ENCODE assay signal across 8 mouse cellular contexts in genomic region chr14:73509765-73510423, GRCm38 (mm10). TPM values are rescaled to one million over a fixed set of nuclear protein-coding genes. Genes with fewer than 3 reads are reported as not detected.
DNase-seq lines count a peak whose midpoint lies in the region; ATAC-seq lines count a peak whose summit lies in the region.

Gene Med4 (plus strand): TSS chr14:73510025.

- peak; percentile 78 for ATAC-seq in CD4-positive, CD25-positive, alpha-beta regulatory T cell, adult 4 months
- ATAC-seq in heart, embryonic 14.5 days (ENCODE audit: insufficient number of reproducible peaks, insufficient read depth, low FRiP score, low read depth), result peak; percentile 84
- ATAC-seq in liver, embryonic 13.5 days (ENCODE audit: low read depth), result peak; percentile 89
- peak; percentile 95 for ATAC-seq in stomach, embryonic 16.5 days (ENCODE audit: insufficient read depth, low FRiP score)

- peak within 1 kb of the TSS; percentile 87 to 95 for H3K4me3 ChIP-seq in heart, embryonic 14.5 days (ENCODE audit: control insufficient read depth in 1 of 2, insufficient read depth in 1 of 2, low read depth in 1 of 2, low read length in 2 of 2)
- H3K4me3 ChIP-seq in liver, embryonic 13.5 days (replicated peaks), result peak within 1 kb of the TSS; percentile 99
- peak within 1 kb of the TSS; percentile 98 for H3K4me3 ChIP-seq in stomach, embryonic 16.5 days (replicated peaks; ENCODE audit: low read length)

- no peaks in the 10 kb centered on the region for H3K9me3 ChIP-seq in heart, embryonic 14.5 days (ENCODE audit: control insufficient read depth, low read length)
- no peaks in the 10 kb centered on the region for H3K9me3 ChIP-seq in liver, embryonic 13.5 days (replicated peaks)
- H3K9me3 ChIP-seq in stomach, embryonic 16.5 days (replicated peaks; ENCODE audit: control insufficient read depth, low read length), result no peaks in the 10 kb centered on the region

- DNase-seq in c-Kit-negative CD71-positive TER-119-positive erythroid progenitor cells, embryonic 14.5 days (ENCODE audit: low read depth, low spot score), result peak; percentile 91
- DNase-seq in fibroblast of lung, adult 2 months (ENCODE audit: low read depth), result peak; percentile 89
- peak; percentile 96 for DNase-seq in kidney, postnatal 14 days
- peak; percentile 91 for DNase-seq in liver, embryonic 13.5 days
- peak; percentile 98 for DNase-seq in neural tube, embryonic 10.5 days (ENCODE audit: extremely low spot score, low spot score)

- H3K4me2 ChIP-seq in heart, embryonic 14.5 days (ENCODE audit: low read length), result peak within 1 kb of the TSS; percentile 76
- peak within 1 kb of the TSS; percentile 94 for H3K4me2 ChIP-seq in liver, embryonic 13.5 days
- H3K4me2 ChIP-seq in stomach, embryonic 16.5 days (ENCODE audit: low read depth, low read length), result peak within 1 kb of the TSS; percentile 76

- no peak within 1 kb of the TSS for H3K27ac ChIP-seq in heart, embryonic 14.5 days (replicated peaks in 1 of 2; ENCODE audit: control insufficient read depth in 1 of 2, insufficient read depth in 1 of 2, low read depth in 2 of 2, low read length in 2 of 2)
- peak within 1 kb of the TSS; percentile 63 for H3K27ac ChIP-seq in liver, embryonic 13.5 days
- no peak within 1 kb of the TSS for H3K27ac ChIP-seq in stomach, embryonic 16.5 days (ENCODE audit: low read length)

- H3K9ac ChIP-seq in heart, embryonic 14.5 days (ENCODE audit: low read length), result peak within 1 kb of the TSS; percentile 94
- peak within 1 kb of the TSS; percentile 90 for H3K9ac ChIP-seq in liver, embryonic 13.5 days
- H3K9ac ChIP-seq in stomach, embryonic 16.5 days (ENCODE audit: low read length), result peak within 1 kb of the TSS; percentile 94

- H3K36me3 ChIP-seq in heart, embryonic 14.5 days (ENCODE audit: control insufficient read depth, insufficient read depth, low read length), result peaks cover 23% of the 10 kb centered on the region
- H3K36me3 ChIP-seq in liver, embryonic 13.5 days, result peaks cover 21% of the 10 kb centered on the region
- H3K36me3 ChIP-seq in stomach, embryonic 16.5 days (ENCODE audit: control insufficient read depth, insufficient read depth, low read length), result no peaks in the 10 kb centered on the region

- peaks cover 9 to 10% of the 10 kb centered on the region in 2 experiments for H3K4me1 ChIP-seq in heart, embryonic 14.5 days (ENCODE audit: control insufficient read depth in 2 of 2, insufficient read depth in 2 of 2, low read length in 2 of 2)
- peaks cover 36% of the 10 kb centered on the region for H3K4me1 ChIP-seq in liver, embryonic 13.5 days (replicated peaks)
- H3K4me1 ChIP-seq in stomach, embryonic 16.5 days (ENCODE audit: control insufficient read depth, insufficient read depth, low read length), result peaks cover 11% of the 10 kb centered on the region; the same call in 1 of the 2 replicates

- under 1% methylated on average over 41 of the region's 41 CpGs for WGBS in heart, embryonic 14.5 days
- WGBS in liver, embryonic 13.5 days (ENCODE audit: insufficient replicate concordance), result under 1% methylated on average over 40 of the region's 41 CpGs
- WGBS in stomach, embryonic 16.5 days, result under 1% methylated on average over 41 of the region's 41 CpGs

- no peaks in the 10 kb centered on the region for H3K27me3 ChIP-seq in heart, embryonic 14.5 days (ENCODE audit: control insufficient read depth, insufficient read depth, low read length)
- no peaks in the 10 kb centered on the region for H3K27me3 ChIP-seq in liver, embryonic 13.5 days
- no peaks in the 10 kb centered on the region for H3K27me3 ChIP-seq in stomach, embryonic 16.5 days (ENCODE audit: control insufficient read depth, insufficient read depth, low read length)

RNA-seq across cellular contexts. Expression of gene Med4, which starts in this region (rescaled TPM):
- 10 to 100 TPM; 73.3 to 88.7 TPM for polyA plus RNA-seq in CD4-positive, CD25-positive, alpha-beta regulatory T cell, adult 4 months (2017; shearing (Covaris generic))
- 46.6 and 47.5 TPM in 2 replicates for polyA plus RNA-seq in heart, embryonic 14.5 days (2014; fragmentation: Nextera tagmentation; extraction: Ambion mirVana)
- polyA plus RNA-seq in liver, embryonic 13.5 days (2015; fragmentation: Nextera tagmentation; extraction: Ambion mirVana), result 38.8 and 40.6 TPM in 2 replicates
- 68.3 and 68.6 TPM in 2 replicates for polyA plus RNA-seq in stomach, embryonic 16.5 days (2015; fragmentation: Nextera tagmentation; extraction: Ambion mirVana)
